Mouse (Mus musculus) adrenal gland, adult 8-10 months (tissue): ENCODE results near the gene Cipc. TPM values are rescaled to one million over a fixed set of nuclear protein-coding genes. Genes with fewer than 3 reads are reported as not detected.

Source experiments
- DNase-seq: peaks from one replicate; pipeline ENCODE4 v3.0.0; 2022
- total RNA-seq, 4 experiments: library from RNA; stranded (reverse); gene quantifications; 2 replicates each; pipeline ENCODE4 v1.2.4; 2022

Cipc gene
- total RNA-seq: 10 to 100 TPM; 25.4 to 43.9 (median 32.1) TPM

DNA sequence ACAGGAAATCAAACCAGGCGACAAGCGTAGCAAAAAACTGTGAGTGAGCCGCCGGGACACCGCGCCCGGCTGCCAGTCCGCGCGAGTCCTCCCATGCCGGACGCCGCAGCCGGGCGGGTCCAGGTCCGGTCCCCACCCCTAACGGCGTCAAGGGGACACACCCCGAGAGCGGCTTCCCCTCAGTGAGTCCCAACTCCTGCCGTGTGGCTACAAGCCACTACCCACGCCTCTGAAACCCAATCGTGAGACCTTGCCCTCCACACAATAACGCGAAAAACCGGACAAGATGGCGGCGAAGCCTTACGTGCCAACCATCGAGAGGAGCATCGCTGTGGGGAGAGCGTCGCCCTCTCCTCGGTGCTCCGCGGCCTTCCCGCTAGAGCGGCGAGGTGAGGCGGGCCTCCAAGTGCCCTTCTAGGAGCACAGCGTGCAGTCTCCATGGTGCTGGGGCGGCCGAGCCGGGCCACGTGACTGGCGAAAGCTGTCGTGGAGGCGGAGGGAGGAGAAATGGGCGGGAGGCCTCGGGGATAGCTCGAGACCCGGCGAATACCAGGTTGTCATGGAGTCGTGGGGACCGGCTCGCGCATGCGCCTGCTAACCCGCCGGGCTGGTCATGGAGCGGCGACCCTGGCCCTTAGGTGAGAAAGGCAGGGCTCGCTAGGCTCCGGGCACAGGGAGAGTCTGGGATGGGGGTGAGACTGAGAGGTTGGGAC is at the start of gene Cipc:
Gene Cipc (plus strand): TSS at position 182 of the 713 bp plus-strand sequence.
- peak; percentile 99 for DNase-seq

DNA sequence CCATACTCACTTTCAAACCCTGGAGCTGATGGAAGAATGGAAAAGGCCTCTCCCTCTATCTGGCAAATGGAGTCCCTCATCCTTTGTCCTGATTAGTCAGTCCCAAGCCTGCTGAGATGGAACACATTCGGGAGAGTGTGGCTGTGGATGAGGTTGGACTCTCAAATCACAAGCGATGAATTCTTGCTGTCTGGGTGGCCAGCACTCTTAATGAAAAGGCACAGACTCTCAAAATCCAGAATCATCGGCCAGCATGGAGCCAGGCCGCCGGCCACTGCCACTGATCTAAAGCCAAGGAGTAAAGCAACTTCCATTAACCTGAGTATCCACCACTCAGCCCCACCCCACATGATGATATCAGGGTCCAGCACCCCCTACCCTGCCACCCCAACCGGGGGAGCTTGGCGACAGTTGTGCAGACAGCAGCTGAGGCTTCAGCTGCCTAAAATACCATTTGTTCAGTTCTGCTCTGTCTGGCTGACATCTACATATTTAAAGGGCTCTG is 49.0 kb upstream of the Cipc start:
- no peak for DNase-seq

DNA sequence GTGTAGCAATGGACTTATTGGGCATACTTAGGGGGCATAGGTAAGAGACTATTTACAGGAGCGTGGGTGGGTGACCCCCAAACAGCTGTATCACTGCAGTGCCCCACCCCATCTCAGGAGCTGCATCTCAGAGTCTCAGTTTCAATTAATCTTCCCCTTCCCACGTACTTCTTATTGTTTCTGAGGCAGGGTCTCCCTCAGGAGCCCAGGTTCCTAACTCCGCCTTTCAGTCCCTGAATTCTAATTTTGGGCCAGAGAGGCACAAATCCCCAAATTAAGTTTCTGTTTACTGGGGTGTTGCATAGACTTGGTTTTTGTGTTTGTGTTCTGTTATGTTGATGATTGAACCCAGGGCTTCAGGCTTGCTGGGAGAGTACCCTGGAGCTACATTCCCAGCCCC is 48.4 kb upstream of the Cipc start:
- no peak for DNase-seq

DNA sequence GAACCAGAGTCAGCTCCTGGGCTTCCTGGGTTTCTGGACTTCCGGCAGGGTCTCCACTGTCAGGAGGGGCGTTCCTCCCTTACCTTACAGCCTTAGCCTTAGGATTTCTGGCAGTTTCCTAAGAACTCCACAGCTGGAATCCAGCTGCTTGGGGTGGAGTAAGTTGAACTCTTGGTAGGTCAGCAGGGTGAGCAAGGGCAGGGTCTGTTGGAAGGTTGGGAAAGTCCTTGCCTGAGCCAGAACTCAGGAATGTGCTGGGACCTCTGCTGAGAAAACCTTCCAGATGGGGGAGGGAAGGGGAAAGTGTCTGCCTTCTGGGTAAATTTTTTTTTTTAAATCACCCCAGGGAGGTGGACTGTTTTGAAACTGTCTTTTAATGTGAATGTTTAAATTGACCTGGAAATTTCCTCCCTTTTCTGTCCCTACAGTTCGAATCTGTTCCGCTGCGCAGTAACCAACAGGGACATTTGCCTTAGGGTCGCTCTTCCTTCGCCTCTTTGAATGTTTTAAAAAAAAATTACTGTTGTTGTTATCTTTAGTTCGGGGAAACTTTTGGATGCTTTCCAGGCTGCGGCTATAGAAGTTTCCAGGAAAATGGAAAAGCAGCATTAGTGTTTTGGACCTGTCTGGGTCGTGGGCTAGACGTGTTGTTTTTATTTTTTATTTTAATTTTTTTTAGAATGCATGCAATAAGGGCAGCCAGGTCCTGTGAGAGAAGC is 47.2 kb upstream of the Cipc start:
- DNase-seq: no peak

DNA sequence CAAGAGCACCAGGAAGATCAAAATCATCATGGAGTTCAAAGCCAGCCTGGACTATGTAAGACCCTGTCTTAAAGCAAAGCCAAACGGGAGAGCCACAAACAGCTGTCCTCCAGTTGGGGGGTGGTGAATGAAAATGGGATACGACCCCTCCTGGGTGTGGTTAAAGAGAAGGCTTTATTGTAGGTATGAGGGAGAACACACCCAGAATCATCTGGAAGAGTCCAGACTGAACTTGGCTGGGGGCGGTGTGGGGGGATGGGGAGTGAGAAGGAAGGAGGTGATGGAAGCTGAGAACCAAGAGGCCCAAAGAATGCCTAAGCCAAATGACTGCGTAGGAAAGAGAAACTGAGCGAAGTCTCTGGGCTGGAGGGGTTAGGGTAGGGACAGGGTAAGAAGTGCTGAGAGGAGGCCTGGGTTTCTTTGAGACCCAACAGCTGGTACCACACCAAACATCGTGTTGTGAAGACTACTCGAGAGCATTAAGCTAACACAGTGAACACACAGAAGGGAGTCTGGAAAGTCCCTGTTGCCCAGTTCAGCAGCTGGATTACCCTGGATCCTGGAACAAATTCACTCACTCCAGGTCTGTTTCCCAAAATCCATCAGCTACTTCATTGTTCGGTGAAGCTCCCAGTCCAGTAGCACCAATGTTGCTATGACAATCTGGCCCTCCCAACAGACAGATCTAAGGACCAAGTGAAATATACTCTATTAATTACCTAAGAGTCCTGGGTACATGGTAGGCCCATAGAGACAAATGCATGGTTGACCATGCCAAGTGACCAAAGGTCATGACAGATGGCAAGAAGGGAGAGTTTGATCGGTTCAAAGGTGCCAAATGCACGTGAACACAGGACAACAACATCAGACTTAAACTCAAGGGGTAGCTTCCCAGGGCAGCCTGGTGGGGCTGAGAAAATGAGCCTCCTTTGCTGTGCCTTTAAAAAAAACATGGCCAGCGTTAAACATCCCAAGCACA is 42.7 kb upstream of the Cipc start:
- DNase-seq: no peak

DNA sequence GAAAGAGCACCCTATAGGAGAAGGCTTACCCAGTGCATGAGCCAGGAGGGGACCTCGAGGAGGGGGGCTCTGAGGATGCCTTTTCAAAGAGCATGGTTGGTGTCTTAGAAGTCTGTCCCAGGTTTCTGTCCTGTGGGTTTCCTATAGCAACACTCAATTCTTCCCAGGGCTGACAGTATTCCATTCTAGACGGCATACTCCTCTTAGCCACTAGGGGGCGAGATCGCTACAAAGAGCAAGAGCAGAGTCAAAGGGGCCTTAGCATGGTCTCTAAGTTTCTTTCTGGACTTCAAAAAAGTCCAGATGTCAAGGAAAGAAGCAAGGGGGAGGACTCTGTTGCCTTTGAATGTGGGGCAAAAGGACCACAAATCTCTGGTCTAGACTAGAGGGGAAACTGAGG is 41.6 kb upstream of the Cipc start:
- no peak for DNase-seq

DNA sequence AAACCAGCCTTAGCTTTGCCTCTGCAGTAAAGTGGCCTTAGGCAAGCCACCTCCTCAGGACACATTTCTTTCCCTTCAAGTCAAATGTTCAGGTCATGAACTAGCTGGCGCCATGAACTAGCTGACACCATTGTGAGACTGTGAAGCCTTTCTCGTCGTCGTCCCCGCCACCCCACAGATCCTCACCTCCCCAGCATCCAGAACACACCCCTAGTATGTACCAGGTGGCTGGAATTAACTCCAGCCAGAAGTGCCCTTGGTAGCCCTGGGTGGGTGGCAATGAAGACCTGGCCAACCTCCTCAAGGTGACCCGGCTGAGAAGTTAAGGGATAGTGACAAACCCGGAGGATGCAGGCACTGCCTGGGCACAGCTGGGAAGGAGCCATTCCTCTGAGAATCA is 41.0 kb upstream of the Cipc start:
- DNase-seq: no peak

DNA sequence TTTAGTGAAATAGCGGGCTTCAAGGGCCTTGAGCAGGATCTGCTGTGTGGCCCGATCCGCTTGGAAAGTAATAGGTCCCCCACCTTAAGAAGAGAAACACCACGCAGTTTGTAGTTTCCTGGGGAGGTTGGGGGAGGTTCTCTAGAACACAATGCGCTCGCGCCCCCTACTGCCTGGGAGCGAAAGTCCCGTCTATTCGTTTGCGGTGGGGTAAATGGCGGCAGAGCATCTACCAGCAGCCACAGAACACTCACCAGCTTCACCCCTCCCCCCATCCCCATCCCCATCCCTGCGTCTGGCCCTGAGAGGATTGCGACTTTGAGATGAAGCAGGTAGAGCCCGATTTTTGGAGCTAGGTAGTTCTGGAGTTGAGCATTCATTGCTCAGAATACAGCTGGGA is 40.4 kb upstream of the Cipc start:
- peak; percentile 76 for DNase-seq

DNA sequence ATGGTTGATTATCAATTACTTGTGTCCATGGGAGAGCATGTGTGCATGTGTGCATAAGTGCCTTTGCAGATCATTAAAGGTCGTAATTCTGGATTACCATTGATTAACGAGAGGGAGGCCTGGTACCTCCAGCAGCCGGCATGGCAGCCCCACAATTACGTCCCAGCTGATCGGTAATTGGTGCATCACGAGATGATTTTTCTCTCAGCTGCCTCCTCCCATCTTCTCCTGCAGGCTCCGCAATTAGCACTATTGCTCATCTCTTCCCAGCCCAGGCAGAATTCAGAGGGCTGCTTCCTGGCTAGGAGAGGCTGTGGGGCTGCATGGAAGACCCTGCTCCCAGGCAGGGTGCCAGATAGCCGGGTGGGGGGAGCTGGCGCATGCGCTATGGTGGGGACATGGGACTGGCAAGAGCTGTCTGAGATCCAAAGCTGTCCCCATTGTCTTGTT is 35.3 kb upstream of the Cipc start:
- DNase-seq: no peak

DNA sequence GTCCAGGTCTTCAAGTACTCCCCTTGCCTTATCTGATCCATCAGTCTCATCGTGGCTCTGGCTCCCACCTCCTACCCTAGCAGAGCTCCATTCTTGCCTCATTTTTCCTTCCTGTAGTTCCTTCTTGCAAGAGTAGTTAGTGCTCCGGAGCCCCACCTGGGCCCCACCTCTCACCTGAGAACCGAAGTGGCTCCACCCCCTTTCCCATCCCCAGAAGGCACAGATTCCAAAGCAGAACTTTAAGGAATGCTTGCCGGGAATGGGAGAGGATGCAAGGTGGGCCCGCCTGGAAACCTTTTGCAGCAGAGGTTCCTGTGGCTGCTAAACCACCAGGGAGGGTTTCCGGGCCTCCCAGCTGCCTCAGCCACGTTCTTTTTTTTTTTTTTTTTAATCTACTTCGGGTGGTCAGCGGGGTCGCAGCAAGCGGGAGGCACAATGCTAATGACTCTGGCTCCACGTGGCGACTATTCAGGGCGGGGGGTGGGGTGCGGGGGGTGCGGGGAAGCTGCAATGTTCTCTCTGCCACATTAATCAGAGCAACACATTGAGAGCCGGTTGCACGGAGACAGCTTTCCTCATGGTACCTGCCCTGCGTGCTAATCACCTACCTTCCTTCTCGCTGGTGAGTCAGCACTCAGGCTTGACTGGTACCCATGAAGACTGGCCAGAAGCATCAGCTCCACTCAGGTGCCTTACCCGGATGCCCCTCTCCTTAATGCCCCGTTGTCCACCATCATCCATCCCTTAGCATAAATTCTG is 34.3 kb upstream of the Cipc start:
- no peak for DNase-seq

DNA sequence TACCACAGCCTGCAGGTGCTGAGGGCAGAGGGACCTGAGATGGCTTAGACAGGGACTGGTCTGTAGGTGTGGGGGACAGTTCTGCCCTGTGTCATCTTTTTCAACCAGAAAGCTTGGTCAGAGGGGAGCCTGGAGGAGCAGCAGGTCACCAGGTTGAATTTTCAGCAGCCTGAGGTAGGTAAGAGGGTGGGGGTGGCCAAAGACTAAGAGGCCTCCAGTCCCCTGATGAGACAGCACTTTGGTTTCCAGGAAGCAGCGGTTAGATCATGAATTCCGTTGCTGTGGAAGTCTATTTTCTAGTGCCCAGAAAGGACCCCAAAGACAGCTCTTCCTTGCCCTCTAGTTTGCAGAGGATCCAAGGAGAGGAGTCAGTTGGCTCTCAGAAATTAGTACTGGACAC is 32.5 kb upstream of the Cipc start:
- DNase-seq: no peak

DNA sequence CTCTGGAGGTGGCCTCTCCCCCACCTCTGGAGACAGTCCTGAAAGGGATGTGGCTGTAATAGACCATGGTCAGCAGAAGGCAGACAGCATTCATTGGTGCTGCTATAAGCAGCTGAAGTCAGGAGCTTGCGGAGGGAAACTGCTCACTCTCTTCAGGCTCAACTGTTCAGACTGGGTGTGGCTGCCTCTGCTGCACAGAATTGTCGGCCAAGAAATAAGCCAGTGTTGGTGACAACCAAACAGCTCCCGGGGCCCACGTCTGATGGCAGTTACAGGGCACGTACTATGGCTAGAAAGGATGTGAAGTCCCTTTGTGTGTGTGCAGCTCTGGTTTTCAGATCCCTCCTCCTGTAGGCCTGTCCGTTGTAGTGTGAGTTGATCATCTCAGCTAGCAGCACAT is 32.1 kb upstream of the Cipc start:
- DNase-seq: no peak

DNA sequence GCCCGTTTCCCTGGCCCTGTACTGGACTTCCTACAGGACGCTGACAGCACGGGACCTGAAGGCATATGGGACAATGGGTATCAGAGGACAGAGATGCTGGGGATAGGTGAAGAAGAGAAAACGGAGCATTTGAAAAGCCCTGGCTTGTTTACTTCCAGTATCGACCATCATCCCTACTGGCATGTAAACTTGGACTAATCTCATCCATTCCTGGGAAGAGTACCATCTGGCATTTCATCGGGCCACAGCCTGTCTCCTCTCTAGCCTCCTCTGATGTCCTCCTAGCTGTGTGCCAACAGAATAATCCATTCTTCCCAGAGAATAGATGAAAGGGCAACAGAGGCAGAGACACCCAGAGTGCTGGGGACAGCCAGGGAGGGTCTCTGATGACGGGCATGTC is 31.2 kb upstream of the Cipc start:
- no peak for DNase-seq

DNA sequence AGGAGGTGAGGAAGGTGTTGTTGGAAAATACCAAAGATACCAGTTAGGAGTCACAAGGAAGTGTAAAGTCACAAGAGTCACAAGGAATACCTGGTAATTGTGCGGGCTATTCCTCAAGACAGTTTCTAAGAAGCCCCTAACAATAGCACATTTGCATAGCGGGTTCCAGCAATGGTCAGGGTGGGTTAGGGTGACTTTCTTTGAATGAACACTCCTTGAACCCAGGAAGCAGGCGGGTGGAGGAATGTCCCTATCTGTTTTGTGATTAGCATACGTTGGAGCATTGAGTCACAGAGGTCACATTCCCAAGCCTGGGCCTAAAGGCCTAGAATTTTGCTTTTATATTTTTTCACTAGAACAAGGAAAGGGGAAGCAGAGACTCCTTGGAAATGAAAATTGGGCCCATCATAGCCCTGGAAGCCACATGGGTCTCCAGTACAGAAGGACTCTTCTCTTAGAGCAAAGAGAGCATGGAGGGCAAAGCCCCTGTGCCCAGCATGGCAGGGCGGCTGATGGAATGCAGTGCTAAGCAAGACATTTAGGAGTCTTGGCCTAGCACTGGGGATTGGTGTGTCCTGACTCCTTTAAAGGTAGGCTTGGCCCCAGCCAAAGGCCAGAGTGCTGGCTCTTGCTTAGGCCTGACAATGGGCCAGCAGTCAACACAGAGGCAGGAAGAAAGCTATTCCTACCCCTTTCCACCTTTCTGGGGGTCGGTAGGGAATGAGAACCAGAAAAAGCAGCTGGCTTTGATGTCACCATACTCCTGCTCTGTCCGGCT is 29.9 kb upstream of the Cipc start:
- no peak for DNase-seq

DNA sequence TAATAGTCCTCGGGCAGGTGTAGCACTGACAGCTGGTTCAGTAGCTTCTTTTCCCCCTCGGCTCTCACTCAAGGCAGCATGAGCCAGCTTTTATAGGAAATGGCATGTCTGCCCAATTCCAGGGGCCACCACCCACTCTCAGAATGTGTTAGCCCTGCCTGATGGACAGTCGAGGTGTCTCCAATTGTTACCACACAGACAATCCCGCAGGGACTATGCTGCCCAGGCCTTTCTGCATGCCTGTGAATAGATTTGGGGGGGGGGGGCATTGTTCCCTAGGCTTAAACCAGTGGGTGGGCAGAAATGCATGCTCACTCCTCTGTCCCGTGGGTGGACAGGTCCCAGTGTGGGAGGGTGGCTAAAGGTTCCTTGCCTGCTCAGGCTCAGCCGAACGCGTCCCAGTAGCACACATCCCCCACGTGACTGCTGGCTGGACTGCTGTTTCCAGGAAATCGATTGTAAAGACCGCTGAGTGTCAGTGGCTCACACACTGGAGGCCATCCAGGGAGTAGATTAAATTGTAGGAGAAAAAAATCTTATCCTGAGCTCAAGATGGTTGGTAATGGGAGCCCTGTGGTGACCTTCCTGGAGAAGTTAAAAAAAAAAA is 28.4 kb upstream of the Cipc start:
- no peak for DNase-seq

DNA sequence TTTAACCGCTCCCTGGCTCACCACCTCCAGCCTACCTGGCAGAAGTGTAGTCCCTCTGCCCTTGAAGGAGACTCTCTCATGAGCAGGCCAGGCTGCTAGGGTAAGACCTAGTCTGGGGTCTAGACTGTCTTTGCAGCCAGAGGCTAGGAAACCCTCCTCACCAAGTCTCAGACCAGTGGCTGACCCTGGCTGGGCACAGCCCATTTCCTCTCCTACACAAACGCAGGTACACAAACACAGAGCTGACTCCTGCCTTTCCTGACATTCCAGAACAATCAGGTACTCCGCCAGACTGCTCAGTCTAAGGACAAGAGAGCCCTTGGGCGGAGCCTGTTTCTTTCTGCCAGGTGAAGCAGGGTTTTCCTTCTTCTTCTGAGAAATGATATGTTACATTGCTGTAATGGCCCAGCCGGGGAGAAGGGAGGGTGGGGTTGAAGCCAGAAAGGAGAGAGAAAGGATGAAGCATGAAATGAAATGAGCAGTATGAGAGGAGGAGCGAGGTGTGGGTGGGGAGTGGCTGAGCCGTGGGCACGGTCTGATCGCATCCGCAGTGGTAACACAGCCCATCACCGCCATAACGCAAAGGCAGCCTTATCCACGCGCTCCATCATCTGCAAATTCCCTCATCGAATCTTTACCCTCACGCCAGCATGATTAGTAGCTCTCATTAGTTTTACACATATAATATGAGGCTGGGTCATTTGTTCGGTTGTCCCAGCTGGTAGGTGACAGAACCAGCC is 27.7 kb upstream of the Cipc start:
- no peak for DNase-seq

DNA sequence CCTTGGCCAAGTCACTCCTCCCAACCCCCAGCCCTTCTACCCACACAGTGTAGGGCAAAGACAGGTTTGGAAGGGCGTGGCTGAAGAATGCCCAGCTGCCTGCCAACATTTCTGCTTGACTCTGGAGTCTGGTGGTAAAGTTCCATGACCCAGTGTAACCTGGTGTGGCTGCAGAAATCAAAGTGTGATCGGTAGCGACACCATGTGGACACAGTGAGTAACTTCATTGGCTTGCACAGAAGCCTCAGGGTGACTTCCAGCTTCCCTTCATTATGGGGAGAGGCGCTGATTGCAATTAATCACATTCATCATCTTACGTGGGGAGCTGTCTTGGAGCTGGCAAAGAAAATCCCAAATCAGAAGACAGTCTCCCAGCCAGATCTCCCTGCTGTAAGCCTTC is 23.0 kb upstream of the Cipc start:
- peak; percentile 79 for DNase-seq

DNA sequence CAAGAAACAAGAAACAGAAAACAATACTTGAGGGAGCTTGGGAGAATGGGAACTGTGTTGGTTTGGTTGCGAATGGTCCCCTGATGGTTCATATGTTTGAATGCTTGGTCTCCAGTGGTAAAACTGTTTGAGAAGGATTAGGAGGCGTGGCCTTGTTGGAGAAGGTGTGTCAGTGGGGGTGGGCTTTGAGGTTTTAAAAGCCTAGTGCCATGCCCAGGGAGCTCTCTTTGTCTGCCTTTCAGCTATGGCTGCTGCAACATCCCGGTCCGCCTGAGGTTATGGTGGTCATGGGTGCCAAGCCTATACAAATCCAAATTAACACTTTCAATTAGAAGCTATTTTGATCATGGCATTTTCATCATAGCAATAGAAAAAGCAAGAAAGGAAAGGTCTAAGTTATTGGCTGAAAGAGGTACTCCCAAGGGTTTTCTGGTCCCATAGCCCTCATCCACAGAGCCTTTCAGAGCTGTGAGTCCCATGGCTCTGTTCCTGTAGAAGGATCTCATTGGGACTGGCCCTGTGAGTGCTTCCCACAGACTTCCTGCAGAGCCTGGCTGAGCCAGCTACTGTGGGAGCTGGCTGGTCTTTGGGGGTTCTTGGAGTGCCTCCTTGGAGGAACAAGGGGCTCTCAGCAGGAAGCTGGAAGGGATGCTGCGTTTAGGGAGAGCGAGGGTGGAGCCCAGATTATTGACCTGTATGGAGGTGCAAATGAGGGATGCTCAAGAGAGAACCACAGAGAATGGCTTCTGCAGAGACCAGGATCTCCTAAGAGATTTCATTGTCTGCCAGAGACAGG is 15.7 kb upstream of the Cipc start:
- DNase-seq: no peak

DNA sequence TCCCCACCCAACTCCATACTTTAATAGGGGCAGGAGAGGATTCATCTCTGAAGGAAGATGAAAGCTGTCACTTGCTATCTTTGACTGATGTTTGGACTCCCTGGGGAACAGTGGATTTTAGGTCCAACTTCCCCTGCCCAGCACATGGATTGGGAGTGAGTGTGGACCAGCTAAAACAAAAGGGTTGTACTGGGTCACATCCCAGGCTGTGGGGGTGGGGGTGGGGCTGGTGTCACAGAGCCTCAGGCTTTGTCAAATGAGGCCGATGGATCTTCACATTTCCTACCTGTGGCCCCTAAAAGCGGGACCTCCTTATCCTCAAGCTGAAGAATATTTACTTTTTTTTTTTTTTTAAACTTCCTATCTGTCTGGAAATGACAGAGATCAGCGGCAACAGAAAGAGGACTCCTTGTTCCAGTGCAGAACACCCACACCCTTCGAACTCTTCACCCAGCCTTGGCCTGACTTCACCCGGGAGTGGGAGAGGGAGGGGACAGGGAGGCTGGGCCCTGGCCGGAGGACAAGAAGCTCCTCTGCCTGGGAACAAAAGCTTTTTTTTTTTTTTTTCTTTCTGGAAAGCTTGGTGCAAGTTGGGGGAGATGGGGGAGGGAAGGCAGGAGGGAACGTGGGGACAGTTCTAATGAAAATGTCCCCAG is 14.8 kb upstream of the Cipc start:
- peak; percentile 87 for DNase-seq
